Mouse (Mus musculus) small intestine, adult 2 months (tissue): ENCODE results near the gene Lhx3.

Experiments
- CTCF ChIP-seq: fragments of 200-500 bp; IDR thresholded peaks from 2 replicates; pipeline ENCODE4 v1.5.1; 2012; ENCODE audit warnings: low read depth, mild to moderate bottlenecking, control low read depth, inconsistent platforms, low read length, moderate library complexity, mixed read lengths; ENCODE audit not compliant: insufficient replicate concordance, insufficient read length; ENCODE audit errors: extremely low read depth
- POLR2A ChIP-seq: fragments of 200-500 bp; IDR thresholded peaks from 2 replicates; pipeline ENCODE4 v1.6.1; 2012; ENCODE audit warnings: low read depth, mild to moderate bottlenecking, control low read depth, inconsistent platforms, low read length, moderate library complexity

GRCm38 (mm10) chr2:26205126-26205525, 3.0 kb downstream of the Lhx3 start:
- TF ChIP-seq CTCF: no peak
- no peak for TF ChIP-seq POLR2A
